Mouse (Mus musculus): Measurements from ENCODE around the gene Tgm1. TPM values are rescaled to one million over a fixed set of nuclear protein-coding genes. Genes with fewer than 3 reads are reported as not detected.

Gene Tgm1
- not detected for polyA plus RNA-seq (2014; fragmentation: Illumina TruSeq; extraction: RNeasy Lipid Tissue Mini Kit (QIAGEN cat#74804); ENCODE audit: low read depth, low replicate concordance)

GRCm38 (mm10) chr14:55713729-55714122 lies at the start of gene Tgm1:
Tgm1 (minus strand) TSS chr14:55713926.

DNA sequence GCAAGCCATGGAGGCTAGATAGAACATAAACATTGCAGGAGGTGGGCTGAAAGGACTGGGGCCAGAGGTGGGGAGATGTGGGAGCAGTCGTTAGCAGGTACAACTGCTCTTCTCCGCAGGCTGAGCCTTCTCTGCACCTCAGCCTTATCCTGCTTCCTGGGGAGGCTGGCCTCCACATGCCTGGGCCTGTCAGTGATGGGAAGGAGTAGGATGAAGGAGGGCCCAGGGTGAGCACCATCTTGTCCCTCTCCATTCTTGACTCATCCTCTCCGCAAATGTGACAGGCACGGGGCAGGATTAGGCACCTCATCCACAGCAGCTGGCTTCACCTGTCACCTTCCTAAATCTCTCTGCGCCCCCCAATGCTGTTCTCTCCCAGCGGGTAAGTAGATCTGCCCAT lies 47.4 kb upstream of the Tgm1 start, which contains the start of gene Ltb4r2:
TSS of gene Ltb4r2 (plus strand) at position 266 of the 400 bp plus-strand sequence.

DNA sequence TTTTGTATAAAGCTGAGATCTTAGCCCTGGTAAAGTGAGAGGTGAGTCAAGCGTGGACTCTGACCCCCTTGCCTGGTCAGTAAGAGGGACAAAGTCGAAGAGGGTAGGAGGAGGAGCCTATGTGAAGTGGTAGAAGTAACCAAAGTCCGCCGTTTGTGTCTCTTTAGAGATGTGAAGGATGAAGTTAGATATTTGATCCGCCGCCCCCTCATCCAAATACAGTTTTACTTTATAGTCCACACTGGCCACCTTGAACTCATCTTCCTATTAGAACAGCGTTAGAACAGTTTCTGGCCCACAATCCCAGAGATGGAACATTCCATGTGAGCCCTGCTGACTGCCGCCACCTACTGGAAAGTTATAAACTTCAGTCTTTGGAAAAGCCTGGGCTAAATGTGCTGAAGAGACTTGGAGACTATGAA lies 44.6 kb upstream of the Tgm1 start, which contains the start of gene Cideb:
TSS of gene Cideb (minus strand) at position 96 of the 422 bp plus-strand sequence.

GRCm38 (mm10) chr14:55745180-55745860 lies 31.6 kb upstream of the Tgm1 start, which contains the start of the genes Dhrs1 and Nop9:
Dhrs1 (minus strand) TSS chr14:55745690.
Nop9 (plus strand) TSS chr14:55745693.

DNA sequence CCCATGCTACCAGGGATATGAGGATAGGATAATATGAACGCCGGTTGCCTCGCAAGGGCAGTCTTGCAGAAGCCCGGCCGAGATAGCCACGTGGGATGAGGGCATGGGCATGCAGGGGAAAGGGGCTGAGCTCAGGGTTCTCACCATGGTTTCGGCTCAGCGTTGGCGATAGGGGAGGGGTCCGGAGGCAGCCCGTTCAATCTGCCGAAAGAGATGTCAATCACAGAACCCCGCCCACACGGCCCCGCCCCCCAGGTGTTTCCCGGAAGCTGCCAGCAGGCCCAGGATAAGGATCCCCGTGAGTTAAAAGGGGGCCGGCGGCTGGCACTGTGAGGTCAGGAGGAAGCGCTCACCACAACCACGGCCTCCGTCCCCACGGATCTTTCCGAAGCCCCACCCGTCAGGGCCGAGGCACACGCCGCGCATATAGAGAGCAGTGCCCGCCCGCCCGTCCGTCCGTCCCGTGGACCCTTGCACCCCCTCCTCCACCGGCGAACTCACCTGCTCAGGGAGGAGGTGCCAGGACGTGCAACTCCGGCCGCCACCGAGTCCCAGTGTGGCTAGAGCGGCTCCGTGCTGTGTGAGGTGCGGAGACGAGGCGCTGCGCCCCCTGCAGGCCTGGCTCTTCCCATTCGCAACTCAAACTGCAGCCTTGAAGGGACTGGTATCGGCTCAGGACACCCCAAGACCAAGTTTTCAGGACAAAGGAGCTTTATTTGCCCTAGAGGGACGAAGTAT lies 8.1 kb upstream of the Tgm1 start, which contains the start of gene Rabggta:
TSS of gene Rabggta (minus strand) at position 564 of the 738 bp plus-strand sequence.

DNA sequence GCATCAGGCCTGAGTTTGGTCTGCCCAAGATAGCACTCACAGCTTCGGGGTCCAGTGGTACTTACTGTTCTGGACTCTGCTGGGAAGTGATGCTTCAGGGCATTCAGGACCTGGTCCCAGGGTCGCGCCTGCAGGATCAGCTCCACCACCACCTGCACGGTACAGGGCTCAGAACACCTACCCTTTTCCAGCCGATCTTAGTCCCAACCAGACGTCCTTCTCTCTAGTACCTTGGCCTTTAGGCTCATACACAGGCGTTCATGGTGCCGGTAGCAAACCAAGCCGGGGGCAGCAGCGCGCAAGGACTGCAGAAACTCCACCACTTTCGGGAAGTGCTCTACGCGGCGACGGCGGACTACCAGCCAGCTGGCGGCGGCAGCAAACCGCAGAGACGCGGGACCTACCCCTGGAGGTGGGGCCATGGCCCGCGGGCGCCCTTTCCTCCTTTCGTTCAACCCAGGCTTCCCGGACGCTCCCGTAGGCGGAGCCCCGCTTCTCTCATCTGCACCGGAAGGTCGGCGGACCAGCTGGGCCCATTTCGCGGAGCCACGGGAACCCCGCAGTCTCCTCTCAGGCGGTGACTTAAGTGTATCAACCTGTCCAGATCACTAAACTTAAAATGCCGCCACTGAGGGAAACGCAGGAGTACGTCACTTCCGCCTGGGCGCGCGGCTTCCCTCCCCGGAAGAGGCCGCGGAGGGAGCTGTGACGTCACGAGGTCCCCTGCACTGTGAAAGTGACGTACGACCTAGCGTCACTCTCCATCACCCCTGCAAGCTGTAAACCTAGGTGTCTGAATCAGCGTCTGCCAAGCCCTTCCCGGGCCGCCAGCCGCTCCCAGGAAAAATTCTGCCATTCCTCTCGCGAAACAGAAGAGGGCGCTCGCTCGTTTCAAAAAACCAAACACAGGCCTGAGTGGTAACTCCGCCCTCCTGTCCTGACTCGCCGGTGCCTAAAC lies 32.3 kb downstream of the Tgm1 start, which contains the start of gene Tinf2:
TSS of gene Tinf2 (minus strand) at position 661 of the 958 bp plus-strand sequence.

DNA sequence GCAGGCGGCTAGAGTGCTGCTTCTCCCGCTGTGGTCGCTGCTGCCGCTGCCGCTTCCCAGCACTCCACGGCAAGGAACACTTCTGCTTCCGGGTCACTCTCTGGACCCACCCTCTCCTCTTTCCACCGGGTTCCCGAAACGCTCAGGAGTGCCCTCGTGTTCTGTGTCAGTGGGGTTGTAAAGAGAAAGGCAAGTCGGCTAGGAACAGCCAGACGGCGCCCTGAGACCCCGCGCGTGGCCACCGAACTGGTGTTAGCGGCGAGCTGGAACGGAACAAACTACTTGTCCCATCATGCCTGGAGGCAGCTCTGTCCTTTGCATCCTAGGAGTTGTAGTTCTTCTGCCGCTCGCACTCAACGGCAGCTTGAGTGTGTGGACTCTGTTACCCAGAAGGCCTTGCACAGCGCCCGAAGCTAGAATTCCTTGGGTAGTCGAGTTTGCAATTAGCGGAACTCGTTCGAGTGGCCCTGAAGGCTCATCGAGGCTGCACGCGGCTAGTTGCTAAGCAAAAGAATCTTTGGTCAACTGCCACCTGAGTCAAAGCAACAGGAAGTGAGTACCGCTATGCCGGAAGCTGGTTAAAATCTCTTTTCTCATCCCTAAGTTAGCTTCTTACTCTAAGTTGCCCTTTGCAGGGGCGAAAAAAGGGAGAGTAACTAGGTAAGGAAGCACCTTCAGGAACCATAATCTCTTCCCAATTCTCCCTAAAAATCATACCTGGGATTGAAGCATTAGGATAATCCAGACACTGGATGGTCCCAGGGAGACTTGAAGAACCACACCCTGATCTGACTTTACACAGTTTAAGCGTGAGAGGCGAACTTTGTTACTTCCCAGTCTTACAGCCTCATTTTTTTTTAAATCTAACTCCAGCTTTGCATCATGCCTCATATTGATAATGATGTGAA lies 41.6 kb downstream of the Tgm1 start, which contains the start of the genes Gmpr2 and Nedd8:
TSS of gene Gmpr2 (plus strand) at position 109 of the 908 bp plus-strand sequence.
TSS of gene Nedd8 (minus strand) at position 292 of the 908 bp plus-strand sequence.

DNA sequence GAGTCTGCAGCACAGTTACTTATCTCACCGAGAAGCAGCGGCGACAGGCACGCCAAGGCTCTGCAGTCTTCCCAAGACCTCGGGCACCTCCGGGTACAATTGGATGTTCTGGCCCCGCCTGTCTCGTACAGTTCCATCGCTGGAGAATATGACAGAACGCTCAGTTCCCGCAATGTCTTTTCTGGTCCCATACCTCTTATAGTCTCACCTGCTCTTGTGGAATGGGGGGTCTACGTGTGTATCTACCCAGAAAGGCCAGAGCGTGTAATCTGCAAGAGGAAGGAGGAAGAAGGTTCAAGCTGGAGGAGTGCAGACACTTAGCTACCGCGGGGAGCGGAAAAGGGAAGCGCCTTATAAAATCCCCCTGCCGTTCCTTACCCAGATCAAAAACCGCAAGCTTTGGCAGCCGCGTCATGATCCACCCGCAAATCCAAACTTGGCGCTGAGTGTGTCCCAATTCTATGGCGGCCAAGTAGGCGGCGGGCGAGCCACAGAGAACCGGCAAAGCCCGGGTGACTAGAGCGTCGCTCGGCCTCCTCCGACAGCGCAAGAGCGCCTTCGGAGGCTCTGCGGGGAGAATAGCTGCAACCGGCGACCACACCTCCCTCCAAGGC lies 53.7 kb downstream of the Tgm1 start, which contains the start of gene Mdp1:
TSS of gene Mdp1 (minus strand) at position 549 of the 614 bp plus-strand sequence.

Other genes starting within 250 kb of the Tgm1 start
- gene Dhrs4, start 235.2 kb downstream of the Tgm1 start, polyA plus RNA-seq (2014; fragmentation: Illumina TruSeq; extraction: RNeasy Lipid Tissue Mini Kit (QIAGEN cat#74804); ENCODE audit: low read depth, low replicate concordance) = 19.4 TPM
- gene Carmil3, start 223.3 kb downstream of the Tgm1 start, polyA plus RNA-seq (2014; fragmentation: Illumina TruSeq; extraction: RNeasy Lipid Tissue Mini Kit (QIAGEN cat#74804); ENCODE audit: low read depth, low replicate concordance) = not detected
- not detected for gene Cpne6, start 203.5 kb downstream of the Tgm1 start, polyA plus RNA-seq (2014; fragmentation: Illumina TruSeq; extraction: RNeasy Lipid Tissue Mini Kit (QIAGEN cat#74804); ENCODE audit: low read depth, low replicate concordance)
- 0.11 TPM for gene Nrl, start 188.9 kb downstream of the Tgm1 start, polyA plus RNA-seq (2014; fragmentation: Illumina TruSeq; extraction: RNeasy Lipid Tissue Mini Kit (QIAGEN cat#74804); ENCODE audit: low read depth, low replicate concordance)
- gene Pck2, start 173.7 kb downstream of the Tgm1 start, polyA plus RNA-seq (2014; fragmentation: Illumina TruSeq; extraction: RNeasy Lipid Tissue Mini Kit (QIAGEN cat#74804); ENCODE audit: low read depth, low replicate concordance) = 0.35 TPM
- gene Dcaf11, start 153.9 kb downstream of the Tgm1 start, polyA plus RNA-seq (2014; fragmentation: Illumina TruSeq; extraction: RNeasy Lipid Tissue Mini Kit (QIAGEN cat#74804); ENCODE audit: low read depth, low replicate concordance) = 14.7 TPM
- gene A730061H03Rik, start 153.5 kb downstream of the Tgm1 start, polyA plus RNA-seq (2014; fragmentation: Illumina TruSeq; extraction: RNeasy Lipid Tissue Mini Kit (QIAGEN cat#74804); ENCODE audit: low read depth, low replicate concordance) = not detected
- gene Fitm1, start 138.3 kb downstream of the Tgm1 start, polyA plus RNA-seq (2014; fragmentation: Illumina TruSeq; extraction: RNeasy Lipid Tissue Mini Kit (QIAGEN cat#74804); ENCODE audit: low read depth, low replicate concordance) = not detected
- 25.6 TPM for gene Psme1, start 135.8 kb downstream of the Tgm1 start, polyA plus RNA-seq (2014; fragmentation: Illumina TruSeq; extraction: RNeasy Lipid Tissue Mini Kit (QIAGEN cat#74804); ENCODE audit: low read depth, low replicate concordance)
- gene Emc9, start 128.6 kb downstream of the Tgm1 start, polyA plus RNA-seq (2014; fragmentation: Illumina TruSeq; extraction: RNeasy Lipid Tissue Mini Kit (QIAGEN cat#74804); ENCODE audit: low read depth, low replicate concordance) = 2.7 TPM
- gene Psme2, start 122.8 kb downstream of the Tgm1 start, polyA plus RNA-seq (2014; fragmentation: Illumina TruSeq; extraction: RNeasy Lipid Tissue Mini Kit (QIAGEN cat#74804); ENCODE audit: low read depth, low replicate concordance) = 17.0 TPM
- 2.1 TPM for gene Rnf31, start 122.2 kb downstream of the Tgm1 start, polyA plus RNA-seq (2014; fragmentation: Illumina TruSeq; extraction: RNeasy Lipid Tissue Mini Kit (QIAGEN cat#74804); ENCODE audit: low read depth, low replicate concordance)
- 2.6 TPM for gene Irf9, start 110.4 kb downstream of the Tgm1 start, polyA plus RNA-seq (2014; fragmentation: Illumina TruSeq; extraction: RNeasy Lipid Tissue Mini Kit (QIAGEN cat#74804); ENCODE audit: low read depth, low replicate concordance)
- gene Rec8, start 95.9 kb downstream of the Tgm1 start, polyA plus RNA-seq (2014; fragmentation: Illumina TruSeq; extraction: RNeasy Lipid Tissue Mini Kit (QIAGEN cat#74804); ENCODE audit: low read depth, low replicate concordance) = 8.3 TPM
- gene Ipo4, start 78.0 kb downstream of the Tgm1 start, polyA plus RNA-seq (2014; fragmentation: Illumina TruSeq; extraction: RNeasy Lipid Tissue Mini Kit (QIAGEN cat#74804); ENCODE audit: low read depth, low replicate concordance) = 67.7 TPM
- 1.6 TPM for gene Gm49378, start 76.0 kb downstream of the Tgm1 start, polyA plus RNA-seq (2014; fragmentation: Illumina TruSeq; extraction: RNeasy Lipid Tissue Mini Kit (QIAGEN cat#74804); ENCODE audit: low read depth, low replicate concordance)
- gene Tm9sf1, start 70.1 kb downstream of the Tgm1 start, polyA plus RNA-seq (2014; fragmentation: Illumina TruSeq; extraction: RNeasy Lipid Tissue Mini Kit (QIAGEN cat#74804); ENCODE audit: low read depth, low replicate concordance) = 5.9 TPM
- 45.9 TPM for gene Tssk4, start 63.7 kb downstream of the Tgm1 start, polyA plus RNA-seq (2014; fragmentation: Illumina TruSeq; extraction: RNeasy Lipid Tissue Mini Kit (QIAGEN cat#74804); ENCODE audit: low read depth, low replicate concordance)
- 4.4 TPM for gene Mdp1, start 53.4 kb downstream of the Tgm1 start, polyA plus RNA-seq (2014; fragmentation: Illumina TruSeq; extraction: RNeasy Lipid Tissue Mini Kit (QIAGEN cat#74804); ENCODE audit: low read depth, low replicate concordance)
- gene Gmpr2, start 42.0 kb downstream of the Tgm1 start, polyA plus RNA-seq (2014; fragmentation: Illumina TruSeq; extraction: RNeasy Lipid Tissue Mini Kit (QIAGEN cat#74804); ENCODE audit: low read depth, low replicate concordance) = 54.2 TPM
- 54.1 TPM for gene Nedd8, start 41.8 kb downstream of the Tgm1 start, polyA plus RNA-seq (2014; fragmentation: Illumina TruSeq; extraction: RNeasy Lipid Tissue Mini Kit (QIAGEN cat#74804); ENCODE audit: low read depth, low replicate concordance)
- 18.0 TPM for gene Tinf2, start 32.1 kb downstream of the Tgm1 start, polyA plus RNA-seq (2014; fragmentation: Illumina TruSeq; extraction: RNeasy Lipid Tissue Mini Kit (QIAGEN cat#74804); ENCODE audit: low read depth, low replicate concordance)
- 0.35 TPM for gene Rabggta, start 8.3 kb upstream of the Tgm1 start, polyA plus RNA-seq (2014; fragmentation: Illumina TruSeq; extraction: RNeasy Lipid Tissue Mini Kit (QIAGEN cat#74804); ENCODE audit: low read depth, low replicate concordance)
- gene Dhrs1, start 31.8 kb upstream of the Tgm1 start, polyA plus RNA-seq (2014; fragmentation: Illumina TruSeq; extraction: RNeasy Lipid Tissue Mini Kit (QIAGEN cat#74804); ENCODE audit: low read depth, low replicate concordance) = 45.7 TPM
- 53.9 TPM for gene Nop9, start 31.8 kb upstream of the Tgm1 start, polyA plus RNA-seq (2014; fragmentation: Illumina TruSeq; extraction: RNeasy Lipid Tissue Mini Kit (QIAGEN cat#74804); ENCODE audit: low read depth, low replicate concordance)
- not detected for gene Cideb, start 44.5 kb upstream of the Tgm1 start, polyA plus RNA-seq (2014; fragmentation: Illumina TruSeq; extraction: RNeasy Lipid Tissue Mini Kit (QIAGEN cat#74804); ENCODE audit: low read depth, low replicate concordance)
- not detected for gene Ltb4r2, start 47.5 kb upstream of the Tgm1 start, polyA plus RNA-seq (2014; fragmentation: Illumina TruSeq; extraction: RNeasy Lipid Tissue Mini Kit (QIAGEN cat#74804); ENCODE audit: low read depth, low replicate concordance)
- gene Ltb4r1, start 52.0 kb upstream of the Tgm1 start, polyA plus RNA-seq (2014; fragmentation: Illumina TruSeq; extraction: RNeasy Lipid Tissue Mini Kit (QIAGEN cat#74804); ENCODE audit: low read depth, low replicate concordance) = not detected
- gene Adcy4, start 70.2 kb upstream of the Tgm1 start, polyA plus RNA-seq (2014; fragmentation: Illumina TruSeq; extraction: RNeasy Lipid Tissue Mini Kit (QIAGEN cat#74804); ENCODE audit: low read depth, low replicate concordance) = 0.06 TPM
- gene Ripk3, start 74.9 kb upstream of the Tgm1 start, polyA plus RNA-seq (2014; fragmentation: Illumina TruSeq; extraction: RNeasy Lipid Tissue Mini Kit (QIAGEN cat#74804); ENCODE audit: low read depth, low replicate concordance) = 0.69 TPM
- gene Nfatc4, start 109.2 kb upstream of the Tgm1 start, polyA plus RNA-seq (2014; fragmentation: Illumina TruSeq; extraction: RNeasy Lipid Tissue Mini Kit (QIAGEN cat#74804); ENCODE audit: low read depth, low replicate concordance) = 0.11 TPM
- gene Nynrin, start 140.1 kb upstream of the Tgm1 start, polyA plus RNA-seq (2014; fragmentation: Illumina TruSeq; extraction: RNeasy Lipid Tissue Mini Kit (QIAGEN cat#74804); ENCODE audit: low read depth, low replicate concordance) = 0.03 TPM
- 0.38 TPM for gene Cbln3, start 170.5 kb upstream of the Tgm1 start, polyA plus RNA-seq (2014; fragmentation: Illumina TruSeq; extraction: RNeasy Lipid Tissue Mini Kit (QIAGEN cat#74804); ENCODE audit: low read depth, low replicate concordance)
- 2.2 TPM for gene Khnyn, start 171.0 kb upstream of the Tgm1 start, polyA plus RNA-seq (2014; fragmentation: Illumina TruSeq; extraction: RNeasy Lipid Tissue Mini Kit (QIAGEN cat#74804); ENCODE audit: low read depth, low replicate concordance)
- 15.9 TPM for gene Sdr39u1, start 186.4 kb upstream of the Tgm1 start, polyA plus RNA-seq (2014; fragmentation: Illumina TruSeq; extraction: RNeasy Lipid Tissue Mini Kit (QIAGEN cat#74804); ENCODE audit: low read depth, low replicate concordance)
- not detected for gene Cma1, start 230.7 kb upstream of the Tgm1 start, polyA plus RNA-seq (2014; fragmentation: Illumina TruSeq; extraction: RNeasy Lipid Tissue Mini Kit (QIAGEN cat#74804); ENCODE audit: low read depth, low replicate concordance)
- not detected for gene Cma2, start 237.1 kb upstream of the Tgm1 start, polyA plus RNA-seq (2014; fragmentation: Illumina TruSeq; extraction: RNeasy Lipid Tissue Mini Kit (QIAGEN cat#74804); ENCODE audit: low read depth, low replicate concordance)

All from testis, adult 10 weeks (tissue).